Mouse (Mus musculus) liver, postnatal 0 days (tissue): ENCODE measurements around the gene Scrt2.

Experiments used
- CTCF ChIP-seq: sonication (generic); IDR thresholded peaks from 2 replicates; pipeline ENCODE4 v1.5.1; 2016; ENCODE audit warnings: antibody characterized with exemption, low read depth
- EP300 ChIP-seq: IDR thresholded peaks from 2 replicates; pipeline ENCODE4 v1.6.1; 2016; ENCODE audit warnings: antibody characterized with exemption, low read depth, mild to moderate bottlenecking

DNA sequence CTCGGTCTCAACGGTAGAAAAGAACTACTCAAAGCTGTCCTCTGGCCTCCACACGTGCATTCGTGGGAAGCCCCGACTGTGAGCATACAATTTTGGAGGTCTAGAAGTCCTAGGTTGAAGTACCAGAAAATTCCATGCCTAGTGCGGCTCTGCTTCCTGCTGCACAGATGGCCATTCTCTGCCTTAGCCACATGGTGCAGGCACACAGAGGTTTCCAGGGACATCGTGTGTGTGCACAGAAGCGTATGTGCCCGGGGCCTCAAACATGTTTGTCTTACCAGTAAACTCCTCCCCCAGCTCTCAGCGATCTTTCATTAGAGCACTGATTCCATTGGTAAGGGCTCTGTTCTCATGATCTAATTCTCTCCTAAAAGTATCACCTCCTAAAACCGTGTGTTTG, 16.6 kb downstream of the Scrt2 start:
- TF ChIP-seq CTCF (no peak), EP300 (no peak)
